Mouse (Mus musculus): Measurements from ENCODE around the gene Wwp2. TPM values are rescaled to one million over a fixed set of nuclear protein-coding genes. Genes with fewer than 3 reads are reported as not detected.

Gene Wwp2
- polyA plus RNA-seq, 1 experiment from 2014 or later: 32.6 TPM

DNA sequence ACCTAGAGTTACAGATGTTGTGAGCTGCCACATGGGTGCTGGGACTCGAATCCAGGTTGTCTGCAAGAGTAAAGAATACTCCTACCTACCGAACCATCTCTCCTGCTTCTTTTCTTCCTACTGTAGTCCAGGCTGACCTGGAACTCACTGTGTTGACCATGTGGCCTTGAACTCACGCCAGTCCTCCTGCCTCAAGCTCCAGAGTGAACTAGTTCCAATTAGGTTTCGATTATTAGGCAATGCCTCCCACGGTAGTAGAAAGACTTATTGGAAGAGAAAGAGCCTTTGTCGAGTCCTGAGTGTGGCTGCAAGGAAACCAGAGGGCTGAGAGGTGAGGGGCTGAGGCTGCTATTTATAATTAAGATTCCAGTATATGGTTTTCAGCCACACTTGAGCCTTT is 42.6 kb downstream of the Wwp2 start:
- Histone ChIP-seq H3K9ac (ENCODE audit: low read depth, low read length) (no peak overlapping the region), H3K36me3 (ENCODE audit: control insufficient read depth, insufficient read depth, low read length) (no peaks in the 10 kb centered on the region), H3K4me2 (ENCODE audit: low read length) (no peak overlapping the region), H3K27me3 (replicated peaks; ENCODE audit: control insufficient read depth, insufficient read depth, low read length) (no peaks in the 10 kb centered on the region), H3K9me3 (ENCODE audit: control insufficient read depth, low read length) (no peaks in the 10 kb centered on the region), H3K4me1 (ENCODE audit: control insufficient read depth, insufficient read depth, low read depth, low read length) (no peaks in the 10 kb centered on the region), H3K27ac (ENCODE audit: low read depth, low read length) (no peak overlapping the region), H3K4me3 (ENCODE audit: low read length) (no peak overlapping the region)
- 89% methylated on average over 6 of the region's 6 CpGs for WGBS
- ATAC-seq: no peak

DNA sequence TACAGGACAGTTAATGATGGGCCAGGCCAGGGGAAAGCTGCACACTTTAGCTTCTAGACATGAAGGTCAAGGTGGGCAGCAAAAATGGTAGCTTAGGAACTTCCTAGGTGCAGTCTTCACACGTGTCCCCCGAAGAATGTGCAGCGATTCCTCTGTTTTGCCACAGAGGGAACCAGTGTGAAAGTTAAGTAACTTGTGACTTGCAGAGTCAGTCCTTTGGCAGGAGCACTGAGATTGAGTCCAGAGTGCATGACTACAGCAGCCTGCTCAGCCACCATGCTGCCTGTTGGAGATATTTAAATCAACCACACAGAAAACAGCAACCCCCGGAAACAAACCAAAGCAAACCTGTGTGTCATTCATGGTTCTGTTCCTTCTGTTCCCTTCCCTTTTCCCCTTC is 44.3 kb downstream of the Wwp2 start:
- no peak overlapping the region for H3K9ac ChIP-seq (ENCODE audit: low read depth, low read length)
- WGBS: 89% methylated on average over 4 of the region's 4 CpGs
- H3K27ac ChIP-seq (ENCODE audit: low read depth, low read length): no peak overlapping the region
- H3K9me3 ChIP-seq (ENCODE audit: control insufficient read depth, low read length): no peaks in the 10 kb centered on the region
- no peaks in the 10 kb centered on the region for H3K4me1 ChIP-seq (ENCODE audit: control insufficient read depth, insufficient read depth, low read depth, low read length)
- 0 out of 2 replicates have a peak, but pooled peaks cover 2% of the 10 kb centered on the region for H3K36me3 ChIP-seq (ENCODE audit: control insufficient read depth, insufficient read depth, low read length)
- no peak overlapping the region for H3K4me2 ChIP-seq (ENCODE audit: low read length)
- ATAC-seq: no peak
- no peaks in the 10 kb centered on the region for H3K27me3 ChIP-seq (replicated peaks; ENCODE audit: control insufficient read depth, insufficient read depth, low read length)
- H3K4me3 ChIP-seq (ENCODE audit: low read length): no peak overlapping the region

- no peak overlapping the region for H3K27ac ChIP-seq (ENCODE audit: low read depth, low read length)
- H3K9me3 ChIP-seq (ENCODE audit: control insufficient read depth, low read length): no peaks in the 10 kb centered on the region
- no peaks in the 10 kb centered on the region for H3K27me3 ChIP-seq (replicated peaks; ENCODE audit: control insufficient read depth, insufficient read depth, low read length)
- no peaks in the 10 kb centered on the region for H3K4me1 ChIP-seq (ENCODE audit: control insufficient read depth, insufficient read depth, low read depth, low read length)
- peak; percentile 89 for ATAC-seq
- no peak overlapping the region for H3K4me2 ChIP-seq (ENCODE audit: low read length)
- 51% methylated on average over 8 of the region's 8 CpGs for whole genome bisulfite sequencing
- 0 out of 2 replicates have a peak, but pooled peaks cover 2% of the 10 kb centered on the region for H3K36me3 ChIP-seq (ENCODE audit: control insufficient read depth, insufficient read depth, low read length)
- H3K4me3 ChIP-seq (ENCODE audit: low read length): no peak overlapping the region
- H3K9ac ChIP-seq (ENCODE audit: low read depth, low read length): no peak overlapping the region
Observed at GRCm38 (mm10) chr8:107483250-107483649, 47.1 kb downstream of the Wwp2 start.

DNA sequence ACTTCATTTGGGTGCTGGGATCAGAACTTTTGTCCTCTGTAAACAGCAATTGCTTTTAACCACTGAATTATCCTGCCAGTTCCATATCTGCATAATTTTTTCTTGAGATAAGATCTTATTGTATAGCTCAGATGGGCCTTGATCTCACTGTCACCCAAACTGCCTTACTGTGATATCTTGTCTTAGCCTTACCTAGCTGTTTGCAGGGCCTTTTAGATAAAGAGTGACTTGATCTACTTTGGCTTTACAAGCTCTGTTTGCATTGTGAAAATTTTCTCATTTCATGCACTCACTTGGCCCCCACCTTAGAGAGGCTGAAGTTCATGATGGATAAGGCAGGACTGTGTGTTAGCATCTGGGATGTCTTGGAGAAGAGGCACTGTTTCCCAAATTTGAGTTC is 48.8 kb downstream of the Wwp2 start:
- Histone ChIP-seq H3K9ac (ENCODE audit: low read depth, low read length) (no peak overlapping the region), H3K36me3 (ENCODE audit: control insufficient read depth, insufficient read depth, low read length) (0 out of 2 replicates have a peak, but pooled peaks cover 2% of the 10 kb centered on the region), H3K27me3 (replicated peaks; ENCODE audit: control insufficient read depth, insufficient read depth, low read length) (no peaks in the 10 kb centered on the region), H3K27ac (ENCODE audit: low read depth, low read length) (no peak overlapping the region), H3K9me3 (ENCODE audit: control insufficient read depth, low read length) (no peaks in the 10 kb centered on the region), H3K4me3 (ENCODE audit: low read length) (no peak overlapping the region), H3K4me1 (ENCODE audit: control insufficient read depth, insufficient read depth, low read depth, low read length) (0 out of 2 replicates have a peak, but pooled peaks cover 2% of the 10 kb centered on the region), H3K4me2 (ENCODE audit: low read length) (no peak overlapping the region)
- no peak for ATAC-seq

- Histone ChIP-seq H3K4me1 (ENCODE audit: control insufficient read depth, insufficient read depth, low read depth, low read length) (0 out of 2 replicates have a peak, but pooled peaks cover 2% of the 10 kb centered on the region), H3K4me2 (ENCODE audit: low read length) (no peak overlapping the region), H3K27me3 (replicated peaks; ENCODE audit: control insufficient read depth, insufficient read depth, low read length) (no peaks in the 10 kb centered on the region), H3K36me3 (ENCODE audit: control insufficient read depth, insufficient read depth, low read length) (0 out of 2 replicates have a peak, but pooled peaks cover 2% of the 10 kb centered on the region), H3K4me3 (ENCODE audit: low read length) (no peak overlapping the region), H3K9ac (ENCODE audit: low read depth, low read length) (no peak overlapping the region), H3K27ac (ENCODE audit: low read depth, low read length) (no peak overlapping the region), H3K9me3 (ENCODE audit: control insufficient read depth, low read length) (no peaks in the 10 kb centered on the region)
- WGBS: 87% methylated on average over 4 of the region's 4 CpGs
- ATAC-seq: no peak
Observed at GRCm38 (mm10) chr8:107488551-107488950, 52.4 kb downstream of the Wwp2 start.

- no peak overlapping the region for H3K4me2 ChIP-seq (ENCODE audit: low read length)
- H3K36me3 ChIP-seq (ENCODE audit: control insufficient read depth, insufficient read depth, low read length): 0 out of 2 replicates have a peak, but pooled peaks cover 2% of the 10 kb centered on the region
- H3K27ac ChIP-seq (ENCODE audit: low read depth, low read length): no peak overlapping the region
- H3K9ac ChIP-seq (ENCODE audit: low read depth, low read length): no peak overlapping the region
- H3K9me3 ChIP-seq (ENCODE audit: control insufficient read depth, low read length): no peaks in the 10 kb centered on the region
- no peaks in the 10 kb centered on the region for H3K27me3 ChIP-seq (replicated peaks; ENCODE audit: control insufficient read depth, insufficient read depth, low read length)
- H3K4me1 ChIP-seq (ENCODE audit: control insufficient read depth, insufficient read depth, low read depth, low read length): 0 out of 2 replicates have a peak, but pooled peaks cover 2% of the 10 kb centered on the region
- WGBS: 88% methylated on average over 4 of the region's 4 CpGs
- H3K4me3 ChIP-seq (ENCODE audit: low read length): no peak overlapping the region
- no peak for ATAC-seq
Observed at GRCm38 (mm10) chr8:107489086-107489485, 52.9 kb downstream of the Wwp2 start.

GRCm38 (mm10) chr8:107489921-107490320 is 53.8 kb downstream of the Wwp2 start:
- Histone ChIP-seq H3K9ac (ENCODE audit: low read depth, low read length) (no peak overlapping the region), H3K9me3 (ENCODE audit: control insufficient read depth, low read length) (no peaks in the 10 kb centered on the region), H3K27me3 (replicated peaks; ENCODE audit: control insufficient read depth, insufficient read depth, low read length) (no peaks in the 10 kb centered on the region), H3K4me1 (ENCODE audit: control insufficient read depth, insufficient read depth, low read depth, low read length) (0 out of 2 replicates have a peak, but pooled peaks cover 2% of the 10 kb centered on the region), H3K4me2 (ENCODE audit: low read length) (no peak overlapping the region), H3K4me3 (ENCODE audit: low read length) (no peak overlapping the region), H3K36me3 (ENCODE audit: control insufficient read depth, insufficient read depth, low read length) (0 out of 2 replicates have a peak, but pooled peaks cover under 1% of the 10 kb centered on the region), H3K27ac (ENCODE audit: low read depth, low read length) (no peak overlapping the region)
- peak; percentile 45; the same call in 1 of the 2 replicates for ATAC-seq
- 43% methylated on average over 5 of the region's 5 CpGs for WGBS

- Histone ChIP-seq H3K4me3 (ENCODE audit: low read length) (no peak overlapping the region), H3K36me3 (ENCODE audit: control insufficient read depth, insufficient read depth, low read length) (no peaks in the 10 kb centered on the region), H3K27ac (ENCODE audit: low read depth, low read length) (no peak overlapping the region), H3K27me3 (replicated peaks; ENCODE audit: control insufficient read depth, insufficient read depth, low read length) (no peaks in the 10 kb centered on the region), H3K4me2 (ENCODE audit: low read length) (no peak overlapping the region), H3K9ac (ENCODE audit: low read depth, low read length) (no peak overlapping the region), H3K4me1 (ENCODE audit: control insufficient read depth, insufficient read depth, low read depth, low read length) (0 out of 2 replicates have a peak, but pooled peaks cover 2% of the 10 kb centered on the region), H3K9me3 (ENCODE audit: control insufficient read depth, low read length) (no peaks in the 10 kb centered on the region)
- WGBS: 80% methylated on average over 2 of the region's 2 CpGs
- ATAC-seq: no peak
Observed at GRCm38 (mm10) chr8:107490649-107491048, 54.5 kb downstream of the Wwp2 start.

DNA sequence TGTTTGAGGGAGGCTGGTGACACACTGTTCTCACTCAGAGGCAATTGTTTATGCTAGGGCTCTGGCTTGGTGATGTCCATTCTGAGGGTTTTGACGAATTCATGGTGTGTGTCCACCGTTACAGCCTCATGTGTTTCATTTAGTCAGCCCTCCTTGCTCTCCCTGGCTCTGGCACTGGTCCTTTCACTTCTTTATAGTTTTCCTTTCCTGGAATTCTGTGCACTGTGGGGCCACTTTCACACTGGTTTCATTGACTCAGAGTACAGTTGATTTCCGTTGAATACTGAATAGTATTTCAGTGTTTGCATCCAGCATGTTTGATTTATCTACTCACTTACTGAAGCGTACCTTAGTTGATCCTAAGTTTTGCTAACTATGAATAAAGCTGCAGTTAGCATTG is 55.0 kb downstream of the Wwp2 start:
- ATAC-seq: no peak
- Histone ChIP-seq H3K9ac (ENCODE audit: low read depth, low read length) (no peak overlapping the region), H3K4me2 (ENCODE audit: low read length) (no peak overlapping the region), H3K27ac (ENCODE audit: low read depth, low read length) (no peak overlapping the region), H3K9me3 (ENCODE audit: control insufficient read depth, low read length) (no peaks in the 10 kb centered on the region), H3K27me3 (replicated peaks; ENCODE audit: control insufficient read depth, insufficient read depth, low read length) (no peaks in the 10 kb centered on the region), H3K36me3 (ENCODE audit: control insufficient read depth, insufficient read depth, low read length) (no peaks in the 10 kb centered on the region), H3K4me1 (ENCODE audit: control insufficient read depth, insufficient read depth, low read depth, low read length) (0 out of 2 replicates have a peak, but pooled peaks cover 2% of the 10 kb centered on the region), H3K4me3 (ENCODE audit: low read length) (no peak overlapping the region)
- 65% methylated on average over 4 of the region's 4 CpGs for WGBS

DNA sequence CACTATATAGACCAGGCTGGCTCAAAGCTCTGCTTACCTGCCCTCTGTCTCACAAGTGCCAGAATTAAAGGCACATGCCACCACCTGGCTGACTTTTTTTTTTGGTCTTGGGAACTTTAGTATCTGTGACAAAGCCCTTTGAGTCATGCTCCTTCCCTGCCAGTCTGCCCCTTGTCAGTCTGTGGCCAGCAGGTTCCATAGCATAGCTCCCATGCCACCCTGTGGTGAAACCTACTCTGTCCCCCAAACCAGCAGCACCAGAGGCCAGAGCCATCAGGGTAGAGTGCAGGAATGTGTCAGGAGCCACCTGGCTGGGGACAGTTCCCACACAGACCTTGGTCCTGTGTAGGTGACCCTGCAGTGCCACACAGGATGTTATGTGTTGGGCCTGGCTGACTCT is 55.7 kb downstream of the Wwp2 start:
- Histone ChIP-seq H3K36me3 (ENCODE audit: control insufficient read depth, insufficient read depth, low read length) (no peaks in the 10 kb centered on the region), H3K9ac (ENCODE audit: low read depth, low read length) (no peak overlapping the region), H3K4me3 (ENCODE audit: low read length) (no peak overlapping the region), H3K9me3 (ENCODE audit: control insufficient read depth, low read length) (no peaks in the 10 kb centered on the region), H3K4me2 (ENCODE audit: low read length) (no peak overlapping the region), H3K4me1 (ENCODE audit: control insufficient read depth, insufficient read depth, low read depth, low read length) (0 out of 2 replicates have a peak, but pooled peaks cover 2% of the 10 kb centered on the region), H3K27ac (ENCODE audit: low read depth, low read length) (no peak overlapping the region), H3K27me3 (replicated peaks; ENCODE audit: control insufficient read depth, insufficient read depth, low read length) (no peaks in the 10 kb centered on the region)
- ATAC-seq: no peak

Measured in hindbrain, embryonic 16.5 days (tissue).